Mouse (Mus musculus): ENCODE results near the gene Tm6sf2. TPM values are rescaled to one million over a fixed set of nuclear protein-coding genes. Genes with fewer than 3 reads are reported as not detected.

The Tm6sf2 gene
- total RNA-seq, 2 experiments from 2014 or later, result 0.52 to 1.4 TPM

Small RNAs within 50 kb of the gene (microRNA-seq; reads per million reads assigned to microRNA genes)
- 0 to 0.27 reads per million in 2 experiments for gene Mir7066

Other genes with a start within 250 kb of the Tm6sf2 start
- gene Pbx4, start 240.4 kb upstream of the Tm6sf2 start, total RNA-seq (2021), result not detected
- gene Cilp2, start 185.2 kb upstream of the Tm6sf2 start, total RNA-seq (2021), result 1 to 10 TPM; 1.2 to 1.4 TPM
- under 1 TPM in 1 of 2 experiments, not detected in 1; 0.25 TPM for gene Tssk6, start 170.7 kb upstream of the Tm6sf2 start, total RNA-seq (2021)
- gene Ndufa13, start 170.4 kb upstream of the Tm6sf2 start, total RNA-seq (2021), result 100 to 1,000 TPM; 455 to 494 TPM
- gene Yjefn3, start 170.2 kb upstream of the Tm6sf2 start, total RNA-seq (2021), result 10 to 100 TPM; 13.7 to 14.2 TPM
- gene Gatad2a, start 76.5 kb upstream of the Tm6sf2 start, total RNA-seq (2021), result 10 to 100 TPM; 30.6 to 32.7 TPM
- gene Mau2, start 30.2 kb upstream of the Tm6sf2 start, total RNA-seq (2021), result 10 to 100 TPM; 30.7 to 32.2 TPM
- gene Sugp1, start 30.1 kb upstream of the Tm6sf2 start, total RNA-seq (2021), result 10 to 100 TPM; 15.8 to 17.6 TPM
- gene Hapln4, start 10.5 kb downstream of the Tm6sf2 start, total RNA-seq (2021), result under 1 TPM in 1 of 2 experiments, not detected in 1; 0.08 TPM
- under 1 TPM in 1 of 2 experiments, not detected in 1; 0.03 TPM for gene Ncan, start 47.9 kb downstream of the Tm6sf2 start, total RNA-seq (2021)
- gene Nr2c2ap, start 58.4 kb downstream of the Tm6sf2 start, total RNA-seq (2021), result 1 to 10 TPM; 7.5 to 7.9 TPM
- 10 to 100 TPM; 19.8 to 19.9 TPM for gene Rfxank, start 66.2 kb downstream of the Tm6sf2 start, total RNA-seq (2021)
- gene Borcs8, start 66.6 kb downstream of the Tm6sf2 start, total RNA-seq (2021), result 10 to 100 TPM; 17.6 to 28.5 TPM
- gene Mef2b, start 66.8 kb downstream of the Tm6sf2 start, total RNA-seq (2021), result under 1 TPM in 1 of 2 experiments, not detected in 1; 0.31 TPM
- 100 to 1,000 TPM in 1 of 2 experiments, 10 to 100 TPM in 1; 90.1 to 101 TPM for gene Tmem161a, start 99.4 kb downstream of the Tm6sf2 start, total RNA-seq (2021)
- 10 to 100 TPM; 53.5 to 54.8 TPM for gene Slc25a42, start 139.4 kb downstream of the Tm6sf2 start, total RNA-seq (2021)
- 10 to 100 TPM; 37.3 to 39.1 TPM for gene Sugp2, start 161.3 kb downstream of the Tm6sf2 start, total RNA-seq (2021)
- 1 to 10 TPM; 6.8 to 7.8 TPM for gene Armc6, start 161.5 kb downstream of the Tm6sf2 start, total RNA-seq (2021)
- 1 to 10 TPM; 7.7 to 8.4 TPM for gene Homer3, start 209.9 kb downstream of the Tm6sf2 start, total RNA-seq (2021)
- gene Ddx49, start 229.6 kb downstream of the Tm6sf2 start, total RNA-seq (2021), result 10 to 100 TPM; 27.4 to 34.6 TPM
- gene Cope, start 229.6 kb downstream of the Tm6sf2 start, total RNA-seq (2021), result 100 to 1,000 TPM; 157 to 174 TPM
- gene Cers1, start 242.9 kb downstream of the Tm6sf2 start, total RNA-seq (2021), result under 1 TPM; 0.55 to 0.57 TPM